In the genomic region with DNA sequence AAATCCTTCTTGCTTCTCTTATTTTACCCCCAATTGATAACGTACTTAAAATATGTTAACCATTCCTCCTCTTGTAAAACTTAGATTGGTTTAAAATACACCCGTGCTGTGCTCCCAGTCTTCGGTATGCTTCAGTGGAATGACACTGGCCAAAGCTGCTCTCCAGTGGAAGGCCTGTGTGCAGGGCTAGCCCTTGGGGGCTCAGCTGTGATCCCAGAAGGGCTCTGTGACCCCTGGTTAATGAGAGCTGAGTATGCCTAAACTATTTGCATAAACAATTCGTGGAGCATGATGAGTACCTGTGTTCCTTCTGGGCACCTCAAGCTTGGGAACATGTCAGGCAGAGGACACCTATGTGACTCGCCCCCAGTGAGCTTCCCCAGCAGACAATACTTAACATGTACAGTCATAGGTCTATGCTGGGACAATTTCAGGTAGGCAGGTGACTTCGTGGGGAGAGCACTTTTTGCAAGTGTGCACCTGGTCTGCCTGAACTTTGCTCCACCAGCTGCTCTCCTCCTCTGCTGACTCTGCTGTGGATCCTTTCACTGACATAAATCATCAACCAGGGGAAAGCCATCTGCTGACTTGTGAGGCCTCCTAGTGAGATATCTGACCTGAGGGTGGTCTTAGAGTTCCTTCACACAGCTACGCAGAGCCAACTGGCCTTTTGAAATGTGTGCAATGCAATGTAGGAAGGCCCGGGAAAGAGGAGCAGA, we compare ENCODE assay signal across 23 mouse cellular contexts.
A peak's percentile ranks its signal among the peaks of the same experiment; 100 is the strongest.
DNase-seq lines count a peak whose midpoint lies in the region; ATAC-seq and TF ChIP-seq lines count a peak whose summit lies in the region.
"Had no signal": no experiment of that assay in that cellular context is flagged by ENCODE, and none has a peak within 500 bp of the region (broad histone marks: within the 10 kb centered on the region; RNA-seq: fewer than 3 reads in every experiment).

No protein-coding gene starts in this region.

- no peak for ATAC-seq in liver, embryonic 12.5 days
- no peak for ATAC-seq in liver, postnatal 0 days
- ATAC-seq in kidney, postnatal 0 days (replicated peaks; ENCODE audit: low FRiP score, low read depth): peak; percentile 84
- ATAC-seq: Patski had no signal

- H3K4me2 ChIP-seq in liver, embryonic 12.5 days: no peak overlapping the region
- no peak overlapping the region for H3K4me2 ChIP-seq in liver, postnatal 0 days (ENCODE audit: low read depth, low read length)
- no peak overlapping the region for H3K4me2 ChIP-seq in kidney, postnatal 0 days (ENCODE audit: low read length)
- H3K4me2 ChIP-seq: heart, embryonic 13.5 days; hindbrain, embryonic 13.5 days; limb, embryonic 13.5 days; midbrain, embryonic 12.5 days had no signal

- no peak for DNase-seq in liver, postnatal 0 days
- peak; percentile 48 for DNase-seq in kidney, adult 18-20 months
- no peak for DNase-seq in kidney, postnatal 0 days (ENCODE audit: low spot score)
- no peak for DNase-seq in left cerebral cortex, adult 8-10 months (ENCODE audit: low spot score in 2 of 2)
- no peak for DNase-seq in adrenal gland, adult (ENCODE audit: inconsistent age in 2 of 2, low spot score in 1 of 2)
- DNase-seq in cerebellum, adult 11 months: no peak
- DNase-seq: adrenal gland, adult 2 months; cerebellum, adult 11-12 months; cerebellum, postnatal 10 days; gastrocnemius, postnatal 36 days; heart, adult 2 months; lung, adult 18-20 months; lung, postnatal 10 days; thymus, adult 2 months; thymus, postnatal 4 days had no signal

- H3K4me3 ChIP-seq in liver, embryonic 12.5 days: no peak overlapping the region
- no peak overlapping the region for H3K4me3 ChIP-seq in liver, postnatal 0 days (ENCODE audit: low read depth, low read length)
- H3K4me3 ChIP-seq in kidney, postnatal 0 days (replicated peaks; ENCODE audit: low read depth, low read length): no peak overlapping the region
- H3K4me3 ChIP-seq: forebrain, embryonic 10.5 days; heart, adult 2 months; heart, embryonic 13.5 days; hindbrain, embryonic 13.5 days; limb, embryonic 13.5 days; midbrain, embryonic 12.5 days had no signal

- 85% methylated on average over 8 of the region's 8 CpGs for WGBS in liver, embryonic 12.5 days (ENCODE audit: insufficient replicate concordance)
- WGBS in liver, postnatal 0 days (ENCODE audit: insufficient replicate concordance): 74% methylated on average over 8 of the region's 8 CpGs
- 61% methylated on average over 8 of the region's 8 CpGs for WGBS in kidney, postnatal 0 days

- no peak overlapping the region for H3K9ac ChIP-seq in liver, embryonic 12.5 days
- no peak overlapping the region for H3K9ac ChIP-seq in liver, postnatal 0 days (replicated peaks)
- H3K9ac ChIP-seq in kidney, postnatal 0 days (ENCODE audit: low read depth, low read length): no peak overlapping the region
- H3K9ac ChIP-seq: heart, embryonic 13.5 days; hindbrain, embryonic 13.5 days; limb, embryonic 13.5 days; midbrain, embryonic 12.5 days had no signal

- peaks cover 58% of the 10 kb centered on the region for H3K36me3 ChIP-seq in liver, embryonic 12.5 days
- 0 out of 2 replicates have a peak, but pooled peaks cover 3% of the 10 kb centered on the region for H3K36me3 ChIP-seq in liver, postnatal 0 days (replicated peaks; ENCODE audit: insufficient read depth, low read length)
- no peaks in the 10 kb centered on the region for H3K36me3 ChIP-seq in kidney, postnatal 0 days (ENCODE audit: insufficient read depth, low read length)
- H3K36me3 ChIP-seq: heart, embryonic 13.5 days; hindbrain, embryonic 13.5 days; limb, embryonic 13.5 days; midbrain, embryonic 12.5 days had no signal

- no peak for TF ChIP-seq EP300 in liver, postnatal 0 days (IDR thresholded peaks at IDR 0.05; ENCODE audit: low read depth)

- no peak for TF ChIP-seq CTCF in liver, postnatal 0 days (IDR thresholded peaks at IDR 0.05; ENCODE audit: low read depth)
- no peak for TF ChIP-seq CTCF in kidney, postnatal 0 days (IDR thresholded peaks at IDR 0.05; ENCODE audit: low read depth)

- peak overlapping the region; percentile 5; the same call in 1 of the 2 replicates for H3K27ac ChIP-seq in liver, embryonic 12.5 days
- H3K27ac ChIP-seq in liver, postnatal 0 days (ENCODE audit: low read depth): no peak overlapping the region
- H3K27ac ChIP-seq in kidney, postnatal 0 days: 0 out of 2 replicates have a peak overlapping the region, but pooled peaks have one; percentile 72
- H3K27ac ChIP-seq: forebrain, embryonic 10.5 days; heart, adult 2 months; heart, embryonic 13.5 days; hindbrain, embryonic 13.5 days; limb, embryonic 13.5 days; midbrain, embryonic 12.5 days; stomach, postnatal 0 days had no signal

- H3K4me1 ChIP-seq in liver, embryonic 12.5 days: peaks cover 77% of the 10 kb centered on the region
- H3K4me1 ChIP-seq in liver, postnatal 0 days (ENCODE audit: insufficient read depth): peaks cover 49% of the 10 kb centered on the region
- H3K4me1 ChIP-seq in kidney, postnatal 0 days (replicated peaks; ENCODE audit: insufficient read depth, low read length): peaks cover 11% of the 10 kb centered on the region; the same call in 1 of the 2 replicates

- no peaks in the 10 kb centered on the region for H3K27me3 ChIP-seq in liver, embryonic 12.5 days (replicated peaks)
- H3K27me3 ChIP-seq in liver, postnatal 0 days (ENCODE audit: insufficient read depth, low read length): no peaks in the 10 kb centered on the region
- H3K27me3 ChIP-seq in kidney, postnatal 0 days (ENCODE audit: insufficient read depth, low read length): no peaks in the 10 kb centered on the region
- H3K27me3 ChIP-seq: heart, embryonic 13.5 days; hindbrain, embryonic 13.5 days; limb, embryonic 13.5 days; midbrain, embryonic 12.5 days; Patski had no signal

- no peaks in the 10 kb centered on the region for H3K9me3 ChIP-seq in liver, embryonic 12.5 days (replicated peaks)
- no peaks in the 10 kb centered on the region for H3K9me3 ChIP-seq in liver, postnatal 0 days (ENCODE audit: low read length)
- H3K9me3 ChIP-seq in kidney, postnatal 0 days (replicated peaks; ENCODE audit: low read length): no peaks in the 10 kb centered on the region
- H3K9me3 ChIP-seq: forebrain, embryonic 10.5 days; heart, embryonic 13.5 days; hindbrain, embryonic 13.5 days; limb, embryonic 13.5 days; midbrain, embryonic 12.5 days had no signal
